Mouse (Mus musculus) heart, postnatal 10 days (tissue): ENCODE results near the gene Csf2ra. TPM values are rescaled to one million over a fixed set of nuclear protein-coding genes. Genes with fewer than 3 reads are reported as not detected.
"Not testable (repeated sequence)": the region's sequence is repeated elsewhere in the genome, so short reads cannot be mapped to it uniquely, and the experiment has no call there.

Experiments
- DNase-seq, 2 experiments: peaks; one replicate each; pipeline ENCODE4 v3.0.0; 2021
- intact Hi-C: fragments of 180-260 bp; cut with DNase I; formaldehyde crosslinking; loops from one replicate; pipeline ENCODE4 v1.15.1; 2025
- total RNA-seq, 2 experiments: library from RNA; stranded (reverse); gene quantifications; 2 replicates each; pipeline ENCODE4 v1.2.3; 2021

The Csf2ra gene
- total RNA-seq, 2 experiments from 2014 or later, result 8.9 to 9.7 TPM

DNA sequence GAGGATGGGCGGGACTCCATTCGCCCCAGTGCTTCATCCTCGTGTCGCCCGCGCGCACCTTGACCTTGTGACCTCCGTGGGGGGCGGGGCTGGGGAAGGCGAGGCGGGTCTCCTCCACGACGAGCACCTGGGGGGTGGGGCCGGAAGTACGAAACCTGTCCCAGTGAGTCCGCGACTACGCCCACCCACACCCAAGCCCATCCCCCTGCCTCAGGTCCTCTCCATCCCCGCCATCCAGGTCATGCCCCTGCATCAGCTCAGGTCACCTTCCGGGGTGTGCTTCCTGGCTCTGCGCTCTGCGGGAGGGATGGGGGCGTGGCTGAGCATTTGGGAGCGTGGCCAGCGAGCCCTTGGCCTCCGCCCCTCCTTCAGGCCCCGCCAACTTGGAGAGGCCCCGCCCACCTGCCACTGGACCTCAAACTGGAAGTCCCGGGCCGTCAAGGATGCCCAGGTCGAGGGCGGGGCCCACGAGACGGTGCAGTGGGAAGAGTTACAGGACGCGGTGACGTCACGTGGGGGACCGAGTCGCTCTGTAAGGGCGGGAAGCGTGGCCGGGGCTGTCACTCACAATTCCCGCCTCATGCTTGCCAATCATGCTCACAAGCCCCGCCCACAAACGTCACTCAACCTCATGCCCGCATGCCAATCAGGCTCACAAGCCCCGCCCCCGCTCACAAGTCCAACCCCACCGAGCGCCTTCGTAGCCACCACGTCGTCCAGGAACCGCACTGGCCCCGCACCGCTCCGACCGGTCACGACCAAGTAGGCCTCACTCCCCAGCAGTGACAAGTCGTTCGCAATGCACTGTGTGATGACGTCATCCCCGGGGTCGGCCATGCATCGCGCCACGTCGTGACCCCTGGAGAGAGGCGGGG is 2.5 kb downstream of the Csf2ra start:
- intact Hi-C loops, result loop anchor here (2.0 to 10.0 kb wide), 2 partner anchors 27 to 341 kb away; partner anchors contain the start of gene Grk5
- peak; percentile 57 to 79 for DNase-seq

DNA sequence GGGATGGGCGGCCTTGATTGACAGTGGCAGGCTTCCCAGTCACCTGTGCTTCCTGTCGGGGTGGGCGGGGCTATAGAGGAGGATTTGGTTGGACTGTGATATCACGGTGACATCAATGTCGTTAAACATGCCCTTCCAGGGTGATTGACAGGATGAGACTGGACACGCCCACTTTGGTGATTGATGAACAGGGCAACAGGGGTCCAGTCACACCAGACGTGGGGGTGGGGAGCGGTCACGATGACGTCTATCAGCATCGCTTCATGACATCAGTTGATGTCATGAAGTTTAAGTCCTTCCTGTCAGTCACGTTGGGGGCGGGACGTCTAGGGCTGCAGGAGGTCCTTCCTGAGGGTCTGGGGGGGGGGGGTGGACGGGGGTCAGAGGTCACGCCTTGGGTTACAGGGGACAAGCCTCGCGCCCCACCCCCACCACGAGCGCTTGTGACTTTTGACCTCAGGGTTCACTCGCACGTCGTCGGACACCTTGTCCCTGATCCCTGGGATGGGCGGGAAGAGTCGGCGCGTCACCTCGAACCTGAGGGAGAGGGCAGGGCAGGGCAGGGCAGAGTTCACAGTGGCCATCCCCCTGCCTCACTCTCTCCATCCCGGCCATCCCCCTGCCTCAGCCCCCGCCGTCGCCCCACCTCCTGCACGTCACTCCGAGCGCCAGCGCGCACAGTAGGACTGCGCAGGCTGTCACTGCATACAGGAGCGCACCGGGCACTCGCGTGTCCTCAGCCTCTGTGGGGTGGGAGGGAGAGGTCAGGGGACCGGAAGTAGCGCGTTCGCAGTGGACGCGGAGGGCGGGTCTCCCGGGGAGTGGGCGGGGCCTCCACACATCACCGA is 3.3 kb downstream of the Csf2ra start:
- peak in 1 of 2 experiments; percentile 3 for DNase-seq
- intact Hi-C loops, result loop anchor here (2.0 to 10.0 kb wide), 2 partner anchors 26 to 340 kb away; partner anchors contain the start of gene Grk5

DNA sequence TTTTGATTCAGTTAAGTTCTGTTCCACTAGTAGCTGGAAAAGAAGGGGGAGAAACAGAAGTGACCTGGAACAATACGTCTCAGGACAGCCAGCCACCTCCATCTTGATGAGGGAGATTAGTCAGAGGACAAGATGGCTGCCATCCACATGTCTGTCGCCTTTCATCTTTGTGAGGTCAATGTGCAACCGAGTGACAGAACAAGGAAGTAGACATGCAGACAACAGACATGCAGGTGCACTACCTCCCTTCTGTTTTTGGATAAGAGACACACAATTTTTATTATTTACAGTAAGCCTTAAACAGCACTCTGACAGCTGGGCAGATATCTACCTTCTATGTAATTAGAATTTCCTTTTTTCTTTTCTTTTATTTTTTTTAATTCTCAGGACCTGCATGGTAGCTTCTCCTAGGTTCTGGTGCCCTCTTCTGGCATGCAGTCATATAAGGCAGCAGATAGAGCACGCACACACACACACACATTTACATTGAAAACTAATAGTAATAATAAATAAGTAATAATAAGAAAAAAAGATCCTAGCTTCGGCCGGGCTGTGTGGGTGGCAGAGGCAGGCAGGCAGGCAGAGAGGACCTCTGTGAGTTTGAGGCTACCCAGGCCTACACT is 4.4 kb downstream of the Csf2ra start:
- intact Hi-C loops, result loop anchor here (2.0 to 10.0 kb wide), 2 partner anchors 25 to 339 kb away; partner anchors contain the start of gene Grk5
- no peak for DNase-seq

DNA sequence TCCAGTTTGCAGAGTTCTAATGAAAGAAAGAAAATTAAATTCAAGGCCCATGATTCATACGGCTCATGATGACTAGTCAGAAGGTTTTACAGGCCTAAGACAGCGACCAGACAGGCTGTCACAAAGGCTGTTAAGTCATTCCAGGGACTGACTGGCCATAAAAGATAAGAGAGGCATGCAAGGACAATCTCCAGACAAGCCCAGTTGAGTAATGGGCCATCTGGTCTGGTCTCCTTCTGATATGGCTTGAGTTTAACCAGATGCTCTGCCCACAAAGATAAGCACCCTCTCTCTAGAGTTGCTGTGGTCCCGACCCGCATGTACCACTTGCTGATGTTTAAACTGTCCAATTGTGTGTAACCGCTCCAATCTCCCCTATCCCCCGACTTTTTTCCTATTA is 20.7 kb downstream of the Csf2ra start:
- intact Hi-C loops, DNase-seq: not testable (repeated sequence)

DNA sequence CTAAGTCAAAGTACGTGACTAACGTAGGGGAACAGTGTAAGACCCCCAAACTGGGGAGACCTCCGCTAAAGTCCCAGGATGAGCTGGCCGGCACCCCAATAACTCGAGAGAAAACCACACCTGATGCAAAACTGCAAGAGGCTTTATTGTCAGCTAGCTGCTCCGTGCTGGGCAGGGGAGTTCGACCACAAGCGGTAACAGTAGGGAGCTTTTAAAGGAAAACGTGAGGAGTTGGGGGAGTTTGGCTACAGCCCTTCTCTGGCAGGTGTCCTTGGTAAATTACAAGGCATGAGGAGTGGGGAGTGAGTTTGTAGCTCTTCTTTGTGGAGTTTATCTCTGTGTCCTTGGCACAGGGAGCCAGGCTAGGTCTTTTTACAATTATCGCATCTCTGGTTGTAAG is 28.4 kb downstream of the Csf2ra start:
- DNase-seq, result peak; percentile 56 to 60
- intact Hi-C loops, result loop anchor here (1.0 to 2.0 kb wide), 2 partner anchors 25 to 66 kb away; no protein-coding TSS in a partner anchor

DNA sequence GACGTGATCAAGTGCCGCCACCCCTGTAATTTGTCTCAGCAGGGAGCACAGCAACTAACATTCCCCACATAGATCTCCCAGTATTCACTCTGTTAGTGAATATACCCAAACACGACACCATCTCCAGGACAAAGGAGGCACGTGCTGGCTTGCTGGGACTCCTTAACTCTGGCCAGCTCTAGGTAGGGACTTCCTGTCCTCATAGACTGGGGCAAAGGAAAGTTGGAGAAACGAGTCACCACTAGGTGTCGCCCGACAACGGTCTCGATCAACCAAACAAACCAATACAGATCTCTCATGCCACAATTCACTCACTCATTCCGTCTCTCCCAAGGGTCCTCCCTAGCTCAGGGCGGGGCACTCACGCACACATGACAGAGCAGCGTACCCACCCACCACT is 28.9 kb downstream of the Csf2ra start:
- intact Hi-C loops, result loop anchor here (1.0 to 2.0 kb wide), 2 partner anchors 25 to 67 kb away; no protein-coding TSS in a partner anchor
- DNase-seq, result peak; percentile 92 to 94

DNA sequence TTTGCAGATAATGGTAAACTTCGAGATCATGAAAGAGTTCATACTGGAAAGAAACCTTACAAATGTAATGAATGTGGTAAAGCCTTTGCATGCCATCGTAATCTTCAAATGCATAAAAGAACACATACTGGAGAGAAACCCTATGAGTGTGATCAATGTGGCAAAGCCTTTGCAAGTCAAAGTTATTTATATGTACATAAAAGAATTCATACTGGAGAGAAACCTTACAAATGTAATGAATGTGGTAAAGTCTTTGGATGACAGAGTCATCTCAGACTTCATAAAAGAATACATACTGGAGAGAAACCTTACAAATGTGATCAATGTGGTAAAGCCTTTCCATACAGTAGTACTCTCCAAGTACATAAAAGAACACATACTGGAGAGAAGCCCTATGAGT is 44.6 kb downstream of the Csf2ra start, which contains the start of gene Gm6020:
Gene Gm6020 (plus strand): TSS at position 301 of the 400 bp plus-strand sequence.
- DNase-seq, intact Hi-C loops: not testable (repeated sequence)

DNA sequence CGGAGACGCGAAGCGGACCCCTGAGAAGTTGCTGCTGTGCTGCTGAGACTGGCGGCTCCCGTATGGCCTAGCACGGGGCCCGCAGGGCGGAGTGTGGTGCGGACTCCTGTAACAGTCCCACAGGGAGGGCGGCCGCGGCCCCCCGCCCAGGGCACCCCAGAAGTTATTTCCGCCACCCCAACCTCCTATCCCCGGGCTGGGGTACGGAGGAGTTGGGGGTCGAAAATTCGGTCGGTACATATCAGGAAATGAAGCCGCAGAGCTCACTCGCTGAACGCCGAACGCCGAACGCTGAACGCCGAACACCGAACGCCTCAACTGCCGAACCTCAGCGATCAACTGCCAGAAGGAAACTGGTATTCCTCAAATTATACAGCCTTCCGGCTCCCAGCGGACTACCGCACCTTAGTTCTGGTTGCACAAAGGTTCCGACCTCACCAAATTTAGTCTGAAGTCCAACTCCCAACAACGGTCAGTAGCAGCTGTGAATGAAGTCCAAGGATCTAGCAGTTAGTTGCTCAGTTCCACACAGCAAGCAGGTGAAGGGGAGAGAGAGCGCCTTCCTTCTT is 52.4 kb downstream of the Csf2ra start, which contains the start of gene Gm7102:
Gene Gm7102 (minus strand): TSS at position 554 of the 569 bp plus-strand sequence.
- intact Hi-C loops, result no loop called here
- DNase-seq, result peak; percentile 3 to 7

Other genes with a start within 250 kb of the Csf2ra start
- gene Zfp950, start 87.6 kb downstream of the Csf2ra start, total RNA-seq, result 10 to 100 TPM in 1 of 2 experiments, 1 to 10 TPM in 1; 8.5 to 19.5 TPM
- gene Gm7102, start 52.1 kb downstream of the Csf2ra start, total RNA-seq, result under 1 TPM; 0.22 to 0.26 TPM
- not detected for gene Gm6020, start 44.5 kb downstream of the Csf2ra start, total RNA-seq
- gene Gm21060, start 68.6 kb upstream of the Csf2ra start, total RNA-seq, result not detected